Mouse (Mus musculus): ENCODE measurements at regions not wholly inside any gene's neighbourhood (a gene's known extent, or its start where the extent isn't known, plus 50 kb on each side); places are given as distances from the start of the nearest gene placed in this dataset.

DNA sequence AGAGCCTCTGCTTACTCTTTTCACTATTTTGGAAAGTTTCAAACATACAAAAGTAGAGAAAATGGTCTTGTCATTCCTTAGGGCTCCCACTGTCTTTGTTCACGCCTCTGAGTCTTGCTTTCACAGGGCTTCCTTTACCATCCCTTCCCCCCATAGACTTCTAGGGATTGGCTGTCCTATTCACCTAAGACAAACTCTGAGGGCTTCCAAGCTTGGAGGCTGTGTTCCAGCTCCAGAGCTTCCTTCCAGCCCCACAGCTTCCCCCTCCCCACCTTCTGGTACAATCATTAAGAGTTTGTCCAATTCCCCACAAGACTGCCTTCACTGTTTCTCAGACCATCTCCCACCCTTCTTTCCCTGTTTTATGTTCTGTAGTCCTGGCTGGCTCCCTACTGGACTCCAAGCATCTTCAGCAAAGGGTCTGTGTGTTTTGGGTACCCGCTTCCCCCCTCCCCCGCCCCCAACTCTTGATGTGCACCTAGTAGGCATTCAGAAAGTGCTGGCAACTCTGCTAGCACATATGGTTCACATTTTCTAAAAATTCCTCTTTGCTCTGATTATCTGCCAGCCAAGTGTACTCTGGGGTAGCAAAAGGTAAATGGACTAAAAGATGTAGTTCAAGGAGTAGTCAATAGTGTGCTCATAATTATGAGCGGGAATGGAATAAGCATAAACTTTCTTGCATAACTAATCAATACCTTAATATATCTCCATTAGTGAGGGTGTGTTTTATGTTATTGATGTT is 344.0 kb downstream of the Slc4a3 start:
- H3K4me1 ChIP-seq (replicated peaks; ENCODE audit: control insufficient read depth, insufficient read depth, low read length), result no peaks in the 10 kb centered on the region
- no peaks in the 10 kb centered on the region for H3K27me3 ChIP-seq (ENCODE audit: control insufficient read depth, insufficient read depth, low read depth, low read length)
- H3K36me3 ChIP-seq (ENCODE audit: control insufficient read depth, insufficient read depth, low read length), result no peaks in the 10 kb centered on the region
- H3K4me3 ChIP-seq (ENCODE audit: low read length), result no peak overlapping the region
- no peak for ATAC-seq (ENCODE audit: low read depth)
- peaks cover 3% of the 10 kb centered on the region; the same call in 1 of the 2 replicates for H3K9me3 ChIP-seq (ENCODE audit: control insufficient read depth, low read length)
- WGBS, result 75% methylated on average over 4 of the region's 4 CpGs
- H3K9ac ChIP-seq (ENCODE audit: low read length), result no peak overlapping the region
- H3K27ac ChIP-seq (ENCODE audit: low read length), result no peak overlapping the region
- no peak overlapping the region for H3K4me2 ChIP-seq (ENCODE audit: low read depth, low read length)

DNA sequence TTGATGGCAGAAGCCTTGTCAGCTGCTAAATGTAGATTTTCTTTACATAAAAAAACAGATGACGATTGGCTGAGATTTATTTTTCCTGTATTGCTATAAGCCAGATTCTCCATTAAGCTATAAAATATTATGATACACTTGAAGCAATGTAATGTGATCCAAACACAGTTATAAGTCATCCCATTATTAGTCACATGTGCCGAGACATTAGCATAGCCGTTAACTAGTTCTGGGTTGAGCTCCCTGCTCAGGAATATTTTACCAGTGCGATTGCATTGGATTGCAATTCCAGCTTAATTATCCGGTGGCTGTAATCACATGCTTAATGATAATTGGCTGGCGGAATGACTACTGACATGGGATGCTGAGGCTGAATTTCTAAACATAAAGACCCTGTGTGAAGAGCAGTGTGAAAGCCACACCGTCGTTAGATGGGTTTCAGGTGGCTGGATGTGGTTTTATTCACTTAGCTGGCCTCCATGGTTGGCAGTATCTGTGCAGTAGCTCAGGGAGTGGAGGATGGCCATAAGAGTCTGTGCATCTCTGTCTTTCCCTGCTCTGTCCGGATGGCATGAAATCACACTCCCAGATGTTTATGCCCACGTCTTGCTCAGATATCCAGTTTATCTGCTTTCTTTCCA is 344.7 kb downstream of the Slc4a3 start:
- no peaks in the 10 kb centered on the region for H3K27me3 ChIP-seq (ENCODE audit: control insufficient read depth, insufficient read depth, low read depth, low read length)
- no peak overlapping the region for H3K4me2 ChIP-seq (ENCODE audit: low read depth, low read length)
- no peak overlapping the region for H3K27ac ChIP-seq (ENCODE audit: low read length)
- no peak overlapping the region for H3K9ac ChIP-seq (ENCODE audit: low read length)
- H3K4me3 ChIP-seq (ENCODE audit: low read length), result no peak overlapping the region
- WGBS, result 80% methylated on average over 10 of the region's 10 CpGs
- no peaks in the 10 kb centered on the region for H3K36me3 ChIP-seq (ENCODE audit: control insufficient read depth, insufficient read depth, low read length)
- peaks cover 3% of the 10 kb centered on the region; the same call in 1 of the 2 replicates for H3K9me3 ChIP-seq (ENCODE audit: control insufficient read depth, low read length)
- H3K4me1 ChIP-seq (replicated peaks; ENCODE audit: control insufficient read depth, insufficient read depth, low read length), result no peaks in the 10 kb centered on the region
- ATAC-seq (ENCODE audit: low read depth), result no peak

DNA sequence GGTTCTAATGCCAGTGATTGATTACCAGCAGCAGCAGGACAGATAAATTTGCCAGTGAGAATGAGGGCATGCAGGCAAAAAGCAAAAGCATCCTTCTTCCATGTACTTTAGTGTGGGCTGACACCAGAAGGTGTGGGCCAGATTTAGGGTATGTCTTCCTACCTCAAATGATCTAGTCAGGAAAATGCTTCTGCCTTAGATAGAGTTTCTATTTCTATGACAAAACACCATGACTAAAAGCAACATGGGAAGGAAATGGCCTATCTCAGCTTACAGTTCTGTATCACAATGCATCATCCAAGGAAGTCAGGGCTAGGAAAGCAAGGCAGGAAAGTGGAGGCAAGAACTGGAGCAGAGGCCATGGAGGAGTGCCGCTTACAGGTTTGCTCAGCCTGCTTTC is 349.5 kb downstream of the Slc4a3 start:
- Histone ChIP-seq H3K27me3 (ENCODE audit: control insufficient read depth, insufficient read depth, low read depth, low read length) (no peaks in the 10 kb centered on the region), H3K9me3 (ENCODE audit: control insufficient read depth, low read length) (peaks cover 3% of the 10 kb centered on the region; the same call in 1 of the 2 replicates), H3K4me3 (ENCODE audit: low read length) (no peak overlapping the region), H3K27ac (ENCODE audit: low read length) (no peak overlapping the region), H3K9ac (ENCODE audit: low read length) (no peak overlapping the region), H3K4me2 (ENCODE audit: low read depth, low read length) (no peak overlapping the region), H3K36me3 (ENCODE audit: control insufficient read depth, insufficient read depth, low read length) (no peaks in the 10 kb centered on the region), H3K4me1 (replicated peaks; ENCODE audit: control insufficient read depth, insufficient read depth, low read length) (no peaks in the 10 kb centered on the region)
- no peak for ATAC-seq (ENCODE audit: low read depth)
- 92% methylated on average over 1 of the region's 1 CpGs for WGBS

DNA sequence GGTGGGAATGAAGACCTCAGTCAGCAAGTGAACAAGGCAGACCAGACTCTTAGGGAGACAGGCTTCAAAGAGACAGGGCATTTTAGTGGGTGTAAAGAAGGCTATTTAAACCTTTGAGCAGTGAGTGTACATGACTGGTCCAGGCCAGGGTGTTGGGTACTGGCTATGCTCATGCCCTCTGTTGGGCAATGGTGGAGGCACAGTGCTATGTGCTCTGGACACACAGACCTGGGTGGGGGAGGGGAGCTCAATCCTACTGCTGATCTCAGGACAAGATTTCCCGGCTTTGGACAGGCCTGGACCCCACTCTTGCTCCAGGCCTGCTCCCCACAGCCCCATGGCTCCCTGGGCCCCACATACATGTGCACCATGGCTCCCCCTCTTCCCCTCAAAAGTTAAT is 355.1 kb downstream of the Slc4a3 start:
- 50% methylated on average over 1 of the region's 1 CpGs for WGBS
- H3K4me1 ChIP-seq (replicated peaks; ENCODE audit: control insufficient read depth, insufficient read depth, low read length), result no peaks in the 10 kb centered on the region
- no peak overlapping the region for H3K27ac ChIP-seq (ENCODE audit: low read length)
- H3K4me3 ChIP-seq (ENCODE audit: low read length), result no peak overlapping the region
- ATAC-seq (ENCODE audit: low read depth), result no peak
- no peak overlapping the region for H3K9ac ChIP-seq (ENCODE audit: low read length)
- H3K27me3 ChIP-seq (ENCODE audit: control insufficient read depth, insufficient read depth, low read depth, low read length), result no peaks in the 10 kb centered on the region
- no peaks in the 10 kb centered on the region for H3K9me3 ChIP-seq (ENCODE audit: control insufficient read depth, low read length)
- no peaks in the 10 kb centered on the region for H3K36me3 ChIP-seq (ENCODE audit: control insufficient read depth, insufficient read depth, low read length)
- no peak overlapping the region for H3K4me2 ChIP-seq (ENCODE audit: low read depth, low read length)

DNA sequence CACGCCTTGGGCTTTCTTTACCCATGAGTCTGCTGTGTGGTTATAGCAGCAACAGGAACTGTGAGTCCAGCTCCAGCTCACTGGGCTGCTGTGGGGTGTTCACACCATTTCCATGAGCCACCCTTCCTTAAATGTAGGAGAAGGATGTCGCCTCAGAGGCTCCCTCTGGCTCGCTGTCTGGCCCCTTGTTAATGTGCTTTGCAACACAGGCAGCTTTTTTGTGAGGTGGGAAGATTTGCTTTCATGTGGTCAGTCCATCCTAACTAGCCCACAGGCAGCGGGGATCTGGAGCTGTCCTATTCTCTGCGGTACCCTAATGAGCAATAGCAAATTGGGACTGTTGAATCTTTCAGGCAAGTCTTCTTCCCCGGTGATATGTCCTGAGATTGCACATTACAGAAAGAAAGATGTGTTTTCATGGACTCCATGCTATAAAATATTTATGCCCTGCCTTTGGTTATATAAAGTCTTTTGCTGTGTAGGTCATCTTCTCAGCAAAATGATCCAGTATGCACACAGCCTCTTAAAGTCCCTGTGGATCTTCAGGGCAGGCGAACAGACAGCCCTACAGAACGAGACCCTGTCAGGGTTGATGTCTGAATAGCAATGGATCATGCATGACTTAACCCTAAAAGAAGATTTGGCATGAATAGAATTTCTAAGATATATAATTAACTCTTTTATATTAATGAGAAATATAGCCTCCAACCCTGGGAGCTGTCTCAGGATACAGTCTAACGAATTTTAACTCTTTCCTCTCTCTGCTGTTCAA is 359.8 kb downstream of the Slc4a3 start:
- Histone ChIP-seq H3K27me3 (ENCODE audit: control insufficient read depth, insufficient read depth, low read depth, low read length) (no peaks in the 10 kb centered on the region), H3K4me3 (ENCODE audit: low read length) (no peak overlapping the region), H3K9me3 (ENCODE audit: control insufficient read depth, low read length) (no peaks in the 10 kb centered on the region), H3K27ac (ENCODE audit: low read length) (no peak overlapping the region), H3K9ac (ENCODE audit: low read length) (no peak overlapping the region), H3K4me1 (replicated peaks; ENCODE audit: control insufficient read depth, insufficient read depth, low read length) (no peaks in the 10 kb centered on the region), H3K36me3 (ENCODE audit: control insufficient read depth, insufficient read depth, low read length) (no peaks in the 10 kb centered on the region), H3K4me2 (ENCODE audit: low read depth, low read length) (no peak overlapping the region)
- no peak for ATAC-seq (ENCODE audit: low read depth)
- 77% methylated on average over 9 of the region's 9 CpGs for WGBS

DNA sequence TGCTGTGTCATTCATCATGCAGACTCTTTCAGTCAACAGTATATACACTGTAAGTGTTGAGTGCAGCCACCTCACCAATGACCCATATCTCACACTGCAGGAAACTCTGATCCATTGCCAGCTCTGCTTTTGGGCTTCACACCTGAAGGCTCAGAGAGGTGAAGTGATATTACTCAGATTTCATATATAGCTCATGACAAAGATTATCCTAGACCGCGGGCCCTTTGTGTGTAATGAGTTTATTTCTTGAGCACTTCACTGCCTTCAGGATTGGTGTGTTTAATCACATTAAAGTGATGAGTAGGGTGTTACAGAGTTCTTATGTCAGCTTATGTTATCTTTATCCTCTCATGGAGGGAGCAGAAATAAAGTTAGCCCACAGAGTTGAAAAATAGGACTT is 369.2 kb downstream of the Slc4a3 start:
- no peak for ATAC-seq (ENCODE audit: low read depth)
- no peak overlapping the region for H3K9ac ChIP-seq (ENCODE audit: low read length)
- H3K9me3 ChIP-seq (ENCODE audit: control insufficient read depth, low read length), result no peaks in the 10 kb centered on the region
- H3K27ac ChIP-seq (ENCODE audit: low read length), result no peak overlapping the region
- H3K4me3 ChIP-seq (ENCODE audit: low read length), result no peak overlapping the region
- no peaks in the 10 kb centered on the region for H3K36me3 ChIP-seq (ENCODE audit: control insufficient read depth, insufficient read depth, low read length)
- no peaks in the 10 kb centered on the region for H3K27me3 ChIP-seq (ENCODE audit: control insufficient read depth, insufficient read depth, low read depth, low read length)
- no peak overlapping the region for H3K4me2 ChIP-seq (ENCODE audit: low read depth, low read length)
- WGBS, result 44% methylated on average over 2 of the region's 2 CpGs
- H3K4me1 ChIP-seq (replicated peaks; ENCODE audit: control insufficient read depth, insufficient read depth, low read length), result no peaks in the 10 kb centered on the region

DNA sequence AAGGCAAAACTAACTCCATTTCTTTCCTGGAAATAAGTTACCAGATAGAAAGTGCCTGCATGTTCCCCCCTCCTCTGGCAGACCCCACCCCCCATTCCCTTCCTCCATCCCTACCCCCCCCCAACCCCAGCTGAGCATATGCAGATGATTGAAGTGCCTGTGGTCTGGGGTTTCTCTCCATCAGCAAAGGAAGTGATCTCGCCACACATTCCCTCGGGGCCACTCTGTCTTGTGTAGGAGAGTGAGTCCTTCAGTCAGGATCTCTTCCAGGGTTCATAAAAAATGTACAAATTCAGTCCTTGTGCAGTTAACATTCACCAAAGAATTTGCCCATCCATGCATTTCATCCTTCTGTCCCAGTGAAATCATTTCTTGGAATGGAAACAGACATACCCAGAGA is 370.1 kb downstream of the Slc4a3 start:
- Histone ChIP-seq H3K27ac (ENCODE audit: low read length) (no peak overlapping the region), H3K4me3 (ENCODE audit: low read length) (no peak overlapping the region), H3K4me2 (ENCODE audit: low read depth, low read length) (no peak overlapping the region), H3K36me3 (ENCODE audit: control insufficient read depth, insufficient read depth, low read length) (no peaks in the 10 kb centered on the region), H3K9ac (ENCODE audit: low read length) (no peak overlapping the region), H3K4me1 (replicated peaks; ENCODE audit: control insufficient read depth, insufficient read depth, low read length) (no peaks in the 10 kb centered on the region), H3K9me3 (ENCODE audit: control insufficient read depth, low read length) (no peaks in the 10 kb centered on the region), H3K27me3 (ENCODE audit: control insufficient read depth, insufficient read depth, low read depth, low read length) (no peaks in the 10 kb centered on the region)
- ATAC-seq (ENCODE audit: low read depth), result no peak
- 38% methylated on average over 2 of the region's 2 CpGs for WGBS

DNA sequence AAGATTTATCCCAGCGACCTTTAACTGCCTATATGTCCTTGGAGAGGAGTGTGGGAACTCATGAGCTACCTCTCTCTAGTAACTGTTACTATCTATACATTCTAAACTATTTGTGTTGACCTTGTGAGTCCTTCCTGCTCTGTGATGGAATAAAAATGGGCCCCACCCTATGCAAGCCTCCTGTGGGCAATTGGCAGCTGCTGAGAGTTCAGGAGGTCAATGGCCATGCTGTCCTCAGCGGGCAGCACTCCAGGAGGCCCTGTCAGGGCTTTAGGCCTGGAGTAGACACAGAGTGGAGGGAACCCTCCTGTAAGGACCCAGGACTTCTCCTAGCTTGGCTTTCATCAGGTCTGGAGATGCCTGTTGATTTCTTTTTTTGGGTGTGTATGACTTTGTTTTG is 373.1 kb downstream of the Slc4a3 start:
- ATAC-seq (ENCODE audit: low read depth), result no peak
- 62% methylated on average over 2 of the region's 2 CpGs for WGBS
- H3K9ac ChIP-seq (ENCODE audit: low read length), result no peak overlapping the region

DNA sequence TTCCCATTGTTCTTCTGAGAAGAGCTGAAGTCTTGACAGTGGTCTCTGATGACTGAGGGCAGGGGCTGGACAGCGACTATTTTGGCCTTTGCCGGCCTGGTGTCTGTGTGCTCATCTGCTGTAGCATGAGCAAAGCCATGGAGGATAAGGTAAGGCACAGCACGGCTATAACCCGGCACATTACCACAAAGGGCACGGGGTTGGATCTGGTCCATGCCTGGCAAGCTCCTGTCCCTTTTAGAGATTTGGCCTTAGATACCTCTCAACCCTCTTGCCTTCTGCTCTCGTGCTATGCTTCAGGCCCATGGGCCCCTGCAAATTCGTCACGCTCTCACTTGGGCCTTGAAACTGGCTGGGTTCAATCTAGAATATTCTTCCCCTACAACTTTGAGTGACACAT is 379.0 kb downstream of the Slc4a3 start:
- ATAC-seq (ENCODE audit: low read depth), result no peak
- H3K4me3 ChIP-seq (ENCODE audit: low read length), result no peak overlapping the region
- H3K27ac ChIP-seq (ENCODE audit: low read length), result no peak overlapping the region
- H3K4me2 ChIP-seq (ENCODE audit: low read depth, low read length), result no peak overlapping the region
- peaks cover 2% of the 10 kb centered on the region; the same call in 1 of the 2 replicates for H3K4me1 ChIP-seq (replicated peaks; ENCODE audit: control insufficient read depth, insufficient read depth, low read length)
- H3K27me3 ChIP-seq (ENCODE audit: control insufficient read depth, insufficient read depth, low read depth, low read length), result no peaks in the 10 kb centered on the region; the same call in 1 of the 2 replicates
- no peaks in the 10 kb centered on the region for H3K9me3 ChIP-seq (ENCODE audit: control insufficient read depth, low read length)
- H3K9ac ChIP-seq (ENCODE audit: low read length), result no peak overlapping the region
- 82% methylated on average over 8 of the region's 8 CpGs for WGBS
- H3K36me3 ChIP-seq (ENCODE audit: control insufficient read depth, insufficient read depth, low read length), result no peaks in the 10 kb centered on the region

More for the DNA sequence above, 373.1 kb downstream of the Slc4a3 start:
- Histone ChIP-seq H3K4me1 (replicated peaks; ENCODE audit: control insufficient read depth, insufficient read depth, low read length) (no peaks in the 10 kb centered on the region), H3K4me3 (ENCODE audit: low read length) (no peak overlapping the region), H3K27me3 (ENCODE audit: control insufficient read depth, insufficient read depth, low read depth, low read length) (no peaks in the 10 kb centered on the region), H3K27ac (ENCODE audit: low read length) (no peak overlapping the region), H3K36me3 (ENCODE audit: control insufficient read depth, insufficient read depth, low read length) (no peaks in the 10 kb centered on the region), H3K4me2 (ENCODE audit: low read depth, low read length) (no peak overlapping the region), H3K9me3 (ENCODE audit: control insufficient read depth, low read length) (no peaks in the 10 kb centered on the region)

All from lung, embryonic 16.5 days (tissue).